Mouse (Mus musculus): ENCODE measurements around the gene Chpf2. TPM values are rescaled to one million over a fixed set of nuclear protein-coding genes. Genes with fewer than 3 reads are reported as not detected.
A peak's percentile ranks its signal among the peaks of the same experiment; 100 is the strongest.

The Chpf2 gene
- polyA plus RNA-seq, 1 experiment from 2014 or later = 23.0 TPM

GRCm38 (mm10) chr5:24629712-24630111, 43.2 kb downstream of the Chpf2 start:
- H3K4me2 ChIP-seq (replicated peaks) = no peak overlapping the region
- no peak overlapping the region for H3K9ac ChIP-seq
- no peaks in the 10 kb centered on the region for H3K36me3 ChIP-seq
- H3K9me3 ChIP-seq = no peaks in the 10 kb centered on the region
- no peaks in the 10 kb centered on the region for H3K4me1 ChIP-seq
- ATAC-seq (ENCODE audit: insufficient number of reproducible peaks, insufficient read depth, low FRiP score, low TSS enrichment) = no peak
- no peaks in the 10 kb centered on the region for H3K27me3 ChIP-seq
- H3K4me3 ChIP-seq = no peak overlapping the region
- WGBS = 62% methylated on average over 3 of the region's 3 CpGs
- no peak overlapping the region for H3K27ac ChIP-seq

- H3K36me3 ChIP-seq = no peaks in the 10 kb centered on the region
- no peak overlapping the region for H3K4me2 ChIP-seq (replicated peaks)
- ATAC-seq (ENCODE audit: insufficient number of reproducible peaks, insufficient read depth, low FRiP score, low TSS enrichment) = no peak
- H3K4me3 ChIP-seq = no peak overlapping the region
- H3K4me1 ChIP-seq = no peaks in the 10 kb centered on the region
- no peak overlapping the region for H3K9ac ChIP-seq
- 52% methylated on average over 1 of the region's 1 CpGs for WGBS
- H3K27me3 ChIP-seq = no peaks in the 10 kb centered on the region
- no peaks in the 10 kb centered on the region for H3K9me3 ChIP-seq
- H3K27ac ChIP-seq = no peak overlapping the region
Observed at GRCm38 (mm10) chr5:24635093-24635492, 48.6 kb downstream of the Chpf2 start.

- H3K27ac ChIP-seq = no peak overlapping the region
- H3K9ac ChIP-seq = no peak overlapping the region
- H3K27me3 ChIP-seq = no peaks in the 10 kb centered on the region
- H3K4me3 ChIP-seq = no peak overlapping the region
- H3K4me2 ChIP-seq (replicated peaks) = no peak overlapping the region
- ATAC-seq (ENCODE audit: insufficient number of reproducible peaks, insufficient read depth, low FRiP score, low TSS enrichment) = no peak
- no peaks in the 10 kb centered on the region for H3K9me3 ChIP-seq
- WGBS = 70% methylated on average over 6 of the region's 6 CpGs
- H3K4me1 ChIP-seq = no peaks in the 10 kb centered on the region
- H3K36me3 ChIP-seq = no peaks in the 10 kb centered on the region
Observed at GRCm38 (mm10) chr5:24635526-24636141, 49.1 kb downstream of the Chpf2 start.

GRCm38 (mm10) chr5:24636987-24637386, 50.4 kb downstream of the Chpf2 start:
- 76% methylated on average over 4 of the region's 4 CpGs for WGBS
- no peak for ATAC-seq (ENCODE audit: insufficient number of reproducible peaks, insufficient read depth, low FRiP score, low TSS enrichment)
- Histone ChIP-seq H3K4me2 (replicated peaks) (no peak overlapping the region), H3K4me1 (no peaks in the 10 kb centered on the region), H3K9me3 (no peaks in the 10 kb centered on the region), H3K27me3 (no peaks in the 10 kb centered on the region), H3K9ac (no peak overlapping the region), H3K27ac (no peak overlapping the region), H3K36me3 (no peaks in the 10 kb centered on the region), H3K4me3 (no peak overlapping the region)

GRCm38 (mm10) chr5:24638131-24638530, 51.6 kb downstream of the Chpf2 start:
- Histone ChIP-seq H3K4me2 (replicated peaks) (no peak overlapping the region), H3K4me3 (no peak overlapping the region), H3K36me3 (no peaks in the 10 kb centered on the region), H3K9me3 (no peaks in the 10 kb centered on the region), H3K27ac (no peak overlapping the region), H3K9ac (no peak overlapping the region), H3K27me3 (no peaks in the 10 kb centered on the region), H3K4me1 (no peaks in the 10 kb centered on the region)
- WGBS = 52% methylated on average over 6 of the region's 6 CpGs
- ATAC-seq (ENCODE audit: insufficient number of reproducible peaks, insufficient read depth, low FRiP score, low TSS enrichment) = no peak

- Histone ChIP-seq H3K9me3 (no peaks in the 10 kb centered on the region), H3K36me3 (no peaks in the 10 kb centered on the region), H3K4me3 (no peak overlapping the region), H3K4me1 (no peaks in the 10 kb centered on the region), H3K4me2 (replicated peaks) (no peak overlapping the region), H3K9ac (no peak overlapping the region), H3K27ac (no peak overlapping the region), H3K27me3 (no peaks in the 10 kb centered on the region)
- 70% methylated on average over 6 of the region's 6 CpGs for WGBS
- no peak for ATAC-seq (ENCODE audit: insufficient number of reproducible peaks, insufficient read depth, low FRiP score, low TSS enrichment)
Observed at GRCm38 (mm10) chr5:24639081-24639480, 52.5 kb downstream of the Chpf2 start.

MicroRNA genes within 50 kb of the gene (microRNA counts, 519-probe panel; counts per million panel counts)
- microRNA mmu-miR-671-3p = 460 counts per million, percentile 65 among the panel's probes with 10 or more counts
- microRNA mmu-miR-671-5p = 460 counts per million, percentile 65 among the panel's probes with 10 or more counts

Small RNAs within 50 kb of the gene (microRNA-seq; reads per million reads assigned to microRNA genes)
- gene Mir671 = 546 reads per million, percentile 70 among the genes with 10 or more reads in this experiment

Other genes with a start within 250 kb of the Chpf2 start
- 4.5 and 5.2 TPM in 2 replicates for gene Kcnh2, start 235.1 kb upstream of the Chpf2 start, polyA plus RNA-seq (2016; fragmentation: Nextera tagmentation; extraction: Ambion mirVana)
- gene Nos3, start 221.9 kb upstream of the Chpf2 start, polyA plus RNA-seq (2016; fragmentation: Nextera tagmentation; extraction: Ambion mirVana) = 6.7 and 7.6 TPM in 2 replicates
- gene Atg9b, start 194.6 kb upstream of the Chpf2 start, polyA plus RNA-seq (2016; fragmentation: Nextera tagmentation; extraction: Ambion mirVana) = 0.36 and 0.47 TPM in 2 replicates
- gene Abcb8, start 193.1 kb upstream of the Chpf2 start, polyA plus RNA-seq (2016; fragmentation: Nextera tagmentation; extraction: Ambion mirVana) = 44.6 and 46.2 TPM in 2 replicates
- 1.8 and 2.8 TPM in 2 replicates for gene Asic3, start 173.3 kb upstream of the Chpf2 start, polyA plus RNA-seq (2016; fragmentation: Nextera tagmentation; extraction: Ambion mirVana)
- gene Cdk5, start 163.2 kb upstream of the Chpf2 start, polyA plus RNA-seq (2016; fragmentation: Nextera tagmentation; extraction: Ambion mirVana) = 62.2 and 63.2 TPM in 2 replicates
- 46.6 and 49.8 TPM in 2 replicates for gene Slc4a2, start 162.9 kb upstream of the Chpf2 start, polyA plus RNA-seq (2016; fragmentation: Nextera tagmentation; extraction: Ambion mirVana)
- gene Fastk, start 141.5 kb upstream of the Chpf2 start, polyA plus RNA-seq (2016; fragmentation: Nextera tagmentation; extraction: Ambion mirVana) = 117 and 122 TPM in 2 replicates
- gene Tmub1, start 138.9 kb upstream of the Chpf2 start, polyA plus RNA-seq (2016; fragmentation: Nextera tagmentation; extraction: Ambion mirVana) = 24.7 and 24.9 TPM in 2 replicates
- 52.4 and 68.6 TPM in 2 replicates for gene Agap3, start 134.6 kb upstream of the Chpf2 start, polyA plus RNA-seq (2016; fragmentation: Nextera tagmentation; extraction: Ambion mirVana)
- gene Gbx1, start 59.5 kb upstream of the Chpf2 start, polyA plus RNA-seq (2016; fragmentation: Nextera tagmentation; extraction: Ambion mirVana) = 0.04 and 0.23 TPM in 2 replicates
- gene Asb10, start 45.8 kb upstream of the Chpf2 start, polyA plus RNA-seq (2016; fragmentation: Nextera tagmentation; extraction: Ambion mirVana) = 0.33 and 1.1 TPM in 2 replicates
- 0.10 TPM in 1 of 2 replicates, not detected in the other for gene 4931409K22Rik, start 29.9 kb upstream of the Chpf2 start, polyA plus RNA-seq (2016; fragmentation: Nextera tagmentation; extraction: Ambion mirVana)
- gene Abcf2, start 9.3 kb upstream of the Chpf2 start, polyA plus RNA-seq (2016; fragmentation: Nextera tagmentation; extraction: Ambion mirVana) = 126 and 128 TPM in 2 replicates
- 73.5 and 74.7 TPM in 2 replicates for gene Smarcd3, start 37.7 kb downstream of the Chpf2 start, polyA plus RNA-seq (2016; fragmentation: Nextera tagmentation; extraction: Ambion mirVana)
- 33.9 and 34.0 TPM in 2 replicates for gene Nub1, start 98.8 kb downstream of the Chpf2 start, polyA plus RNA-seq (2016; fragmentation: Nextera tagmentation; extraction: Ambion mirVana)
- 69.7 and 78.3 TPM in 2 replicates for gene Wdr86, start 144.0 kb downstream of the Chpf2 start, polyA plus RNA-seq (2016; fragmentation: Nextera tagmentation; extraction: Ambion mirVana)
- gene Crygn, start 171.3 kb downstream of the Chpf2 start, polyA plus RNA-seq (2016; fragmentation: Nextera tagmentation; extraction: Ambion mirVana) = 6.5 and 18.4 TPM in 2 replicates